ENCODE assay signal across 10 mouse cellular contexts in genomic region chr15:101858673-101859425, GRCm38 (mm10). TPM values are rescaled to one million over a fixed set of nuclear protein-coding genes. Genes with fewer than 3 reads are reported as not detected.
A peak's percentile ranks its signal among the peaks of the same experiment; 100 is the strongest.
DNase-seq lines count a peak whose midpoint lies in the region; ATAC-seq and TF ChIP-seq lines count a peak whose summit lies in the region.
"Had no signal": no experiment of that assay in that cellular context is flagged by ENCODE, and none has a peak within 500 bp of the region (broad histone marks: within the 10 kb centered on the region; RNA-seq: fewer than 3 reads in every experiment).

No protein-coding gene starts in this region.

- DNase-seq in heart, adult 2 months = no peak
- DNase-seq in ovary, postnatal 36 days (ENCODE audit: low spot score) = no peak
- no peak for DNase-seq in spleen, postnatal 4 days (ENCODE audit: low spot score in 2 of 2)

- H3K27me3 ChIP-seq in heart, embryonic 14.5 days (ENCODE audit: control insufficient read depth, insufficient read depth, low read length) = peaks cover 55% of the 10 kb centered on the region
- peaks cover 8% of the 10 kb centered on the region for H3K27me3 ChIP-seq in heart, adult 2 months (ENCODE audit: control insufficient read depth, insufficient read depth, low read length)
- peaks cover 66% of the 10 kb centered on the region for H3K27me3 ChIP-seq in hindbrain, embryonic 12.5 days
- H3K27me3 ChIP-seq in midbrain, embryonic 13.5 days = peaks cover 35% of the 10 kb centered on the region

- no peak for TF ChIP-seq POLR2A in heart, adult 2 months (IDR thresholded peaks at IDR 0.05; ENCODE audit: insufficient read depth, low read depth, low read length)

- H3K79me2 ChIP-seq in heart, adult 2 months (replicated peaks; ENCODE audit: control insufficient read depth, insufficient read depth, low read length) = no peaks in the 10 kb centered on the region

- 6% methylated on average over 11 of the region's 11 CpGs for WGBS in heart, embryonic 14.5 days
- 14% methylated on average over 11 of the region's 11 CpGs for WGBS in heart, adult 2 months
- 6% methylated on average over 11 of the region's 11 CpGs for WGBS in hindbrain, embryonic 12.5 days
- WGBS in midbrain, embryonic 13.5 days = 9% methylated on average over 11 of the region's 11 CpGs

- H3K9ac ChIP-seq in heart, embryonic 14.5 days (ENCODE audit: low read length) = no peak overlapping the region
- no peak overlapping the region for H3K9ac ChIP-seq in heart, adult 2 months (ENCODE audit: low read depth, low read length)
- no peak overlapping the region for H3K9ac ChIP-seq in hindbrain, embryonic 12.5 days
- no peak overlapping the region; the same call in 1 of the 2 replicates for H3K9ac ChIP-seq in midbrain, embryonic 13.5 days (replicated peaks)

- H3K36me3 ChIP-seq in heart, embryonic 14.5 days (ENCODE audit: control insufficient read depth, insufficient read depth, low read length) = no peaks in the 10 kb centered on the region
- no peaks in the 10 kb centered on the region for H3K36me3 ChIP-seq in heart, adult 2 months (ENCODE audit: control insufficient read depth, insufficient read depth, low read length)
- no peaks in the 10 kb centered on the region for H3K36me3 ChIP-seq in hindbrain, embryonic 12.5 days
- H3K36me3 ChIP-seq in midbrain, embryonic 13.5 days = no peaks in the 10 kb centered on the region

- no peaks in the 10 kb centered on the region for H3K9me3 ChIP-seq in heart, embryonic 14.5 days (ENCODE audit: control insufficient read depth, low read length)
- H3K9me3 ChIP-seq in hindbrain, embryonic 12.5 days (replicated peaks) = no peaks in the 10 kb centered on the region
- no peaks in the 10 kb centered on the region for H3K9me3 ChIP-seq in midbrain, embryonic 13.5 days

- no peak for TF ChIP-seq CTCF in heart, adult 2 months (IDR thresholded peaks at IDR 0.05)

- peaks cover 0 to 6% of the 10 kb centered on the region in 2 experiments; a peak in 1 of 4 replicates for H3K4me1 ChIP-seq in heart, embryonic 14.5 days (ENCODE audit: control insufficient read depth in 2 of 2, insufficient read depth in 2 of 2, low read length in 2 of 2)
- peaks cover 1% of the 10 kb centered on the region; the same call in 1 of the 2 replicates for H3K4me1 ChIP-seq in heart, adult 2 months (ENCODE audit: control insufficient read depth, insufficient read depth, low read length)
- H3K4me1 ChIP-seq in hindbrain, embryonic 12.5 days = peaks cover 23% of the 10 kb centered on the region
- peaks cover 23% of the 10 kb centered on the region for H3K4me1 ChIP-seq in midbrain, embryonic 13.5 days (replicated peaks)

- no peak overlapping the region for H3K27ac ChIP-seq in heart, embryonic 14.5 days (replicated peaks in 1 of 2; ENCODE audit: control insufficient read depth in 1 of 2, insufficient read depth in 1 of 2, low read depth in 2 of 2, low read length in 2 of 2)
- no peak overlapping the region for H3K27ac ChIP-seq in heart, adult 2 months
- no peak overlapping the region for H3K27ac ChIP-seq in hindbrain, embryonic 12.5 days
- H3K27ac ChIP-seq in midbrain, embryonic 13.5 days = no peak overlapping the region
- H3K27ac ChIP-seq: macrophage had no signal

- no peak for TF ChIP-seq EP300 in heart, adult 2 months (IDR thresholded peaks at IDR 0.05; ENCODE audit: insufficient read depth, low read depth, low read length)

- H3K4me3 ChIP-seq in heart, embryonic 14.5 days (ENCODE audit: control insufficient read depth in 1 of 2, insufficient read depth in 1 of 2, low read depth in 1 of 2, low read length in 2 of 2) = no peak overlapping the region
- no peak overlapping the region for H3K4me3 ChIP-seq in heart, adult 2 months
- H3K4me3 ChIP-seq in hindbrain, embryonic 12.5 days = no peak overlapping the region
- peak overlapping the region; percentile 47; the same call in 1 of the 2 replicates for H3K4me3 ChIP-seq in midbrain, embryonic 13.5 days (replicated peaks)

- ATAC-seq in heart, embryonic 14.5 days (ENCODE audit: insufficient number of reproducible peaks, insufficient read depth, low FRiP score, low read depth) = no peak
- 0 out of 2 replicates have a peak, but pooled peaks have one; percentile 42 for ATAC-seq in common myeloid progenitor, adult 5-6 weeks (replicated peaks; ENCODE audit: low read depth, poor library complexity, severe bottlenecking)
- ATAC-seq in hindbrain, embryonic 12.5 days (ENCODE audit: low FRiP score) = 0 out of 2 replicates have a peak, but pooled peaks have one; percentile 13
- no peak for ATAC-seq in midbrain, embryonic 13.5 days
- no peak for ATAC-seq in CD4-positive, CD25-positive, alpha-beta regulatory T cell, adult 4 months

- intact Hi-C loops in heart, adult 2 months (cut with DNase I) = no loop called here

- peak overlapping the region; percentile 86 for H3K4me2 ChIP-seq in heart, embryonic 14.5 days (ENCODE audit: low read length)
- peak overlapping the region; percentile 78 for H3K4me2 ChIP-seq in hindbrain, embryonic 12.5 days (replicated peaks)
- peak overlapping the region; percentile 78 for H3K4me2 ChIP-seq in midbrain, embryonic 13.5 days (replicated peaks)

RNA-seq across cellular contexts. Expression of gene Krt1, which starts 8.3 kb away (rescaled TPM):
- 0.31 and 0.55 TPM in 2 replicates for polyA plus RNA-seq in heart, embryonic 14.5 days (2014; fragmentation: Nextera tagmentation; extraction: Ambion mirVana)
- not detected for total RNA-seq in heart, adult 2 months (2021)
- polyA plus RNA-seq in heart, adult 2 months (2012; rRNA removed) = 0.04 TPM in 1 of 2 replicates, not detected in the other
- not detected in 2 replicates for total RNA-seq in common myeloid progenitor, adult 5-6 weeks (2017)
- 4.2 and 4.4 TPM in 2 replicates for polyA plus RNA-seq in hindbrain, embryonic 12.5 days (2016; fragmentation: Nextera tagmentation; extraction: Ambion mirVana)
- polyA plus RNA-seq in midbrain, embryonic 13.5 days (2015; fragmentation: Nextera tagmentation; extraction: Ambion mirVana) = 4.2 and 4.7 TPM in 2 replicates
- not detected for polyA plus RNA-seq in CD4-positive, CD25-positive, alpha-beta regulatory T cell, adult 4 months (2017; shearing (Covaris generic))
- total RNA-seq: gastrocnemius, adult 8-10 months had no signal
- polyA plus RNA-seq: macrophage had no signal

RNA-seq across cellular contexts. Expression of gene Krt77, which starts 10.7 kb away (rescaled TPM):
- polyA plus RNA-seq in heart, embryonic 14.5 days (2014; fragmentation: Nextera tagmentation; extraction: Ambion mirVana) = not detected in 2 replicates
- total RNA-seq in heart, adult 2 months (2021) = under 1 TPM in 1 of 2 experiments, not detected in 1; 0.31 TPM
- polyA plus RNA-seq in heart, adult 2 months (2012; rRNA removed) = not detected in 2 replicates
- not detected in 2 replicates for total RNA-seq in common myeloid progenitor, adult 5-6 weeks (2017)
- not detected in 2 replicates for polyA plus RNA-seq in hindbrain, embryonic 12.5 days (2016; fragmentation: Nextera tagmentation; extraction: Ambion mirVana)
- 0.15 TPM in 1 of 2 replicates, not detected in the other for polyA plus RNA-seq in midbrain, embryonic 13.5 days (2015; fragmentation: Nextera tagmentation; extraction: Ambion mirVana)
- not detected for polyA plus RNA-seq in CD4-positive, CD25-positive, alpha-beta regulatory T cell, adult 4 months (2017; shearing (Covaris generic))
- total RNA-seq: gastrocnemius, adult 8-10 months had no signal
- polyA plus RNA-seq: macrophage had no signal

RNA-seq across cellular contexts. Expression of gene Krt76, which starts 33.9 kb away (rescaled TPM):
- polyA plus RNA-seq in heart, embryonic 14.5 days (2014; fragmentation: Nextera tagmentation; extraction: Ambion mirVana) = not detected in 2 replicates
- not detected for total RNA-seq in heart, adult 2 months (2021)
- polyA plus RNA-seq in heart, adult 2 months (2012; rRNA removed) = not detected in 2 replicates
- not detected in 2 replicates for total RNA-seq in common myeloid progenitor, adult 5-6 weeks (2017)
- polyA plus RNA-seq in hindbrain, embryonic 12.5 days (2016; fragmentation: Nextera tagmentation; extraction: Ambion mirVana) = not detected in 2 replicates
- not detected in 2 replicates for polyA plus RNA-seq in midbrain, embryonic 13.5 days (2015; fragmentation: Nextera tagmentation; extraction: Ambion mirVana)
- not detected for polyA plus RNA-seq in CD4-positive, CD25-positive, alpha-beta regulatory T cell, adult 4 months (2017; shearing (Covaris generic))
- total RNA-seq: gastrocnemius, adult 8-10 months had no signal
- polyA plus RNA-seq: macrophage had no signal

RNA-seq across cellular contexts. Expression of gene Krt2, which starts 40.9 kb away (rescaled TPM):
- polyA plus RNA-seq in heart, embryonic 14.5 days (2014; fragmentation: Nextera tagmentation; extraction: Ambion mirVana) = not detected in 2 replicates
- total RNA-seq in heart, adult 2 months (2021) = not detected
- not detected in 2 replicates for polyA plus RNA-seq in heart, adult 2 months (2012; rRNA removed)
- total RNA-seq in common myeloid progenitor, adult 5-6 weeks (2017) = not detected in 2 replicates
- not detected in 2 replicates for polyA plus RNA-seq in hindbrain, embryonic 12.5 days (2016; fragmentation: Nextera tagmentation; extraction: Ambion mirVana)
- not detected in 2 replicates for polyA plus RNA-seq in midbrain, embryonic 13.5 days (2015; fragmentation: Nextera tagmentation; extraction: Ambion mirVana)
- polyA plus RNA-seq in CD4-positive, CD25-positive, alpha-beta regulatory T cell, adult 4 months (2017; shearing (Covaris generic)) = not detected
- total RNA-seq: gastrocnemius, adult 8-10 months had no signal
- polyA plus RNA-seq: macrophage had no signal

RNA-seq across cellular contexts. Expression of gene Krt73, which starts 56.7 kb away (rescaled TPM):
- polyA plus RNA-seq in heart, embryonic 14.5 days (2014; fragmentation: Nextera tagmentation; extraction: Ambion mirVana) = not detected in 2 replicates
- not detected for total RNA-seq in heart, adult 2 months (2021)
- polyA plus RNA-seq in heart, adult 2 months (2012; rRNA removed) = not detected in 2 replicates
- not detected in 2 replicates for total RNA-seq in common myeloid progenitor, adult 5-6 weeks (2017)
- 0.57 and 0.65 TPM in 2 replicates for polyA plus RNA-seq in hindbrain, embryonic 12.5 days (2016; fragmentation: Nextera tagmentation; extraction: Ambion mirVana)
- 0.50 and 1.0 TPM in 2 replicates for polyA plus RNA-seq in midbrain, embryonic 13.5 days (2015; fragmentation: Nextera tagmentation; extraction: Ambion mirVana)
- not detected for polyA plus RNA-seq in CD4-positive, CD25-positive, alpha-beta regulatory T cell, adult 4 months (2017; shearing (Covaris generic))
- total RNA-seq: gastrocnemius, adult 8-10 months had no signal
- polyA plus RNA-seq: macrophage had no signal

Comparison
In these comparisons a context has a peak if more than half of its experiments do, and no peak if none do; other contexts are left out.
1. ATAC-seq: peak in common myeloid progenitor, adult 5-6 weeks (single experiment) and hindbrain, embryonic 12.5 days (single experiment); none in heart, embryonic 14.5 days (single experiment), midbrain, embryonic 13.5 days (single experiment) and CD4-positive, CD25-positive, alpha-beta regulatory T cell, adult 4 months (single experiment).
2. Peak in every context shown above with its lines, with median percentiles within 50 percentile points of each other: H3K4me2 ChIP-seq.